Mouse (Mus musculus): ENCODE measurements around the gene Fam71f1. TPM values are rescaled to one million over a fixed set of nuclear protein-coding genes. Genes with fewer than 3 reads are reported as not detected.

Gene Fam71f1
- polyA plus RNA-seq, 1 experiment from 2014 or later: 0.10 TPM

GRCm38 (mm10) chr6:29347665-29348370 is 28.9 kb downstream of the Fam71f1 start, which contains the start of gene Calu:
Gene Calu (plus strand): TSS chr6:29348069.
- Histone ChIP-seq H3K27ac (ENCODE audit: low read depth, low read length) (peak within 1 kb of the TSS; percentile 94), H3K9ac (ENCODE audit: low read depth, low read length) (peak within 1 kb of the TSS; percentile 98), H3K9me3 (replicated peaks; ENCODE audit: control insufficient read depth, low read length) (no peaks in the 10 kb centered on the region), H3K27me3 (ENCODE audit: control insufficient read depth, insufficient read depth, low read length) (no peaks in the 10 kb centered on the region), H3K4me3 (ENCODE audit: low read depth, low read length) (peak within 1 kb of the TSS; percentile 99), H3K36me3 (ENCODE audit: control insufficient read depth, insufficient read depth, low read length) (no peaks in the 10 kb centered on the region), H3K4me2 (peak within 1 kb of the TSS; percentile 73), H3K4me1 (ENCODE audit: control insufficient read depth, insufficient read depth, low read length) (peaks cover 19% of the 10 kb centered on the region)
- peak; percentile 99 for ATAC-seq (replicated peaks; ENCODE audit: insufficient number of reproducible peaks, low FRiP score, low TSS enrichment)
- WGBS (ENCODE audit: insufficient replicate concordance): under 1% methylated on average over 52 of the region's 55 CpGs

GRCm38 (mm10) chr6:29348371-29348724 is 29.4 kb downstream of the Fam71f1 start:
- Histone ChIP-seq H3K9me3 (replicated peaks; ENCODE audit: control insufficient read depth, low read length) (no peaks in the 10 kb centered on the region), H3K4me3 (ENCODE audit: low read depth, low read length) (peak overlapping the region; percentile 99), H3K4me1 (ENCODE audit: control insufficient read depth, insufficient read depth, low read length) (peaks cover 23% of the 10 kb centered on the region), H3K27ac (ENCODE audit: low read depth, low read length) (peak overlapping the region; percentile 77), H3K27me3 (ENCODE audit: control insufficient read depth, insufficient read depth, low read length) (no peaks in the 10 kb centered on the region), H3K36me3 (ENCODE audit: control insufficient read depth, insufficient read depth, low read length) (no peaks in the 10 kb centered on the region), H3K9ac (ENCODE audit: low read depth, low read length) (peak overlapping the region; percentile 98), H3K4me2 (peak overlapping the region; percentile 73)
- under 1% methylated on average over 15 of the region's 15 CpGs for WGBS (ENCODE audit: insufficient replicate concordance)
- ATAC-seq (replicated peaks; ENCODE audit: insufficient number of reproducible peaks, low FRiP score, low TSS enrichment): 0 out of 2 replicates have a peak, but pooled peaks have one; percentile 1

DNA sequence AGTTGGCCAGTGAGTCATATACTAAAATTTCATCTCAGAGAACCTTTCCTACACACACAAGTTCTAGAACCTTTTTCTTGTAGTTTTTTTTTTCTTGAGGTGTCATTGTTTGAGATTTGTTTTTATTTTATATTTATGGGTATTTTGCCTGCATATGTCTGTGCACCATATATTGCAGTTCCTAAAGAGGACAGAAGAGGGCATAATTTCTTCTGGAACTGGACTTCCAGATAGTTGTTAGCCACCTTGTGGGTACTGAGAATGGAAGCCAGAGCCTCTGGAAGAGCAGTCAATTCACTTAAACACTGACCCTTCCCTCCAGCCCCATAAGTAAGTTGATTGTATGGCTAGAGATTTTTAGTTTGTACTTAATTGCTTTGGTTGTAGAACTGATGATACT is 32.7 kb downstream of the Fam71f1 start:
- peaks cover 33% of the 10 kb centered on the region for H3K4me1 ChIP-seq (ENCODE audit: control insufficient read depth, insufficient read depth, low read length)

DNA sequence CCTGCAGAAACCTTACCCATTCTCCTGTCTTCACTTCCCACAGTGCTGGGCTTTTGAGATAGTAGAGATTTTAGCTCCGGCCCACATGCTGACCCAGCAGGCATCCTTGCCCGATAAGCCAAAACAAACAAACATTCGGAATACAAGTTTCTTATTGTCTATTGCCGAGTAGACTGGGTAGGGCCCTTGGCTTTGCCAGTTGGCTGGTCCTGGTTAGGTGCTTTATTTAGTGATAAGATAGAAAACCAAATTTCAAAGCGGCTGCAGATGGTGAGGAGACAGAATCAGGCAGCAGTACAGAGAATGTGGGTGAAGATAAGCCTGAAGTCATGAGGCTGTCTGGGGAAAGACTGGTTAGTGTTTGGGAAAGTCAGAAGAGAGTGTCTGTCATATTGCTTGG is 33.9 kb downstream of the Fam71f1 start:
- 0 out of 2 replicates have a peak, but pooled peaks cover 5% of the 10 kb centered on the region for H3K36me3 ChIP-seq (ENCODE audit: control insufficient read depth, insufficient read depth, low read length)
- peaks cover 28% of the 10 kb centered on the region for H3K4me1 ChIP-seq (ENCODE audit: control insufficient read depth, insufficient read depth, low read length)
- H3K4me3 ChIP-seq (ENCODE audit: low read depth, low read length): no peak overlapping the region
- peak overlapping the region; percentile 54 for H3K4me2 ChIP-seq
- H3K27me3 ChIP-seq (ENCODE audit: control insufficient read depth, insufficient read depth, low read length): no peaks in the 10 kb centered on the region
- H3K9me3 ChIP-seq (replicated peaks; ENCODE audit: control insufficient read depth, low read length): no peaks in the 10 kb centered on the region
- no peak overlapping the region for H3K9ac ChIP-seq (ENCODE audit: low read depth, low read length)
- H3K27ac ChIP-seq (ENCODE audit: low read depth, low read length): peak overlapping the region; percentile 41; the same call in 1 of the 2 replicates
- ATAC-seq (replicated peaks; ENCODE audit: insufficient number of reproducible peaks, low FRiP score, low TSS enrichment): no peak; the same call in 1 of the 2 replicates
- WGBS (ENCODE audit: insufficient replicate concordance): 10% methylated on average over 5 of the region's 5 CpGs

More for the DNA sequence above, 32.7 kb downstream of the Fam71f1 start:
- Histone ChIP-seq H3K4me3 (ENCODE audit: low read depth, low read length) (no peak overlapping the region), H3K27ac (ENCODE audit: low read depth, low read length) (no peak overlapping the region), H3K9me3 (replicated peaks; ENCODE audit: control insufficient read depth, low read length) (no peaks in the 10 kb centered on the region), H3K9ac (ENCODE audit: low read depth, low read length) (no peak overlapping the region), H3K27me3 (ENCODE audit: control insufficient read depth, insufficient read depth, low read length) (no peaks in the 10 kb centered on the region), H3K36me3 (ENCODE audit: control insufficient read depth, insufficient read depth, low read length) (0 out of 2 replicates have a peak, but pooled peaks cover 3% of the 10 kb centered on the region), H3K4me2 (no peak overlapping the region)
- no peak for ATAC-seq (replicated peaks; ENCODE audit: insufficient number of reproducible peaks, low FRiP score, low TSS enrichment)

GRCm38 (mm10) chr6:29359386-29359785 is 40.4 kb downstream of the Fam71f1 start:
- H3K4me1 ChIP-seq (ENCODE audit: control insufficient read depth, insufficient read depth, low read length): peaks cover 7% of the 10 kb centered on the region; the same call in 1 of the 2 replicates
- H3K4me2 ChIP-seq: no peak overlapping the region
- H3K36me3 ChIP-seq (ENCODE audit: control insufficient read depth, insufficient read depth, low read length): peaks cover 9% of the 10 kb centered on the region; the same call in 1 of the 2 replicates
- H3K27ac ChIP-seq (ENCODE audit: low read depth, low read length): no peak overlapping the region
- 91% methylated on average over 3 of the region's 3 CpGs for WGBS (ENCODE audit: insufficient replicate concordance)
- no peak overlapping the region for H3K4me3 ChIP-seq (ENCODE audit: low read depth, low read length)
- no peak for ATAC-seq (replicated peaks; ENCODE audit: insufficient number of reproducible peaks, low FRiP score, low TSS enrichment)
- H3K27me3 ChIP-seq (ENCODE audit: control insufficient read depth, insufficient read depth, low read length): no peaks in the 10 kb centered on the region
- no peaks in the 10 kb centered on the region for H3K9me3 ChIP-seq (replicated peaks; ENCODE audit: control insufficient read depth, low read length)
- no peak overlapping the region for H3K9ac ChIP-seq (ENCODE audit: low read depth, low read length)

DNA sequence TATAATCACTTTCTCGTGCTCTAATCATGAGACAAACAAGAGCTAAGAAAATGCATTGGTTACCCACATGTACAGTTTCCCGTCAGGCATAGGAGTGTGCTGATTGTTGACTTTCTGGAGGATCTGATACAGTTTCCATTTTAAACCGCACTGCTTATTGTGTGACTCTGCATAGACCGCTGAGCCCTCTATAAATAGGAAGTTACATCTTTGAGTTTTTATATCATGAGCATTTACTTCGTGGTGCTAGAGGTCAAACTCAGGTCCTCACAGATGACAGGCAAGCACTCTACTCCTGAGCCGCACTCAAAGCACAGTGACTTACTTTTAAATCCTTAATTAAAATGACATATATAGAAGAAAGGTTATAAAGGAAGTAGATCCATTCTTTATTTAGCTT is 41.3 kb downstream of the Fam71f1 start:
- Histone ChIP-seq H3K27me3 (ENCODE audit: control insufficient read depth, insufficient read depth, low read length) (no peaks in the 10 kb centered on the region), H3K27ac (ENCODE audit: low read depth, low read length) (0 out of 2 replicates have a peak overlapping the region, but pooled peaks have one; percentile 17), H3K9ac (ENCODE audit: low read depth, low read length) (no peak overlapping the region), H3K4me3 (ENCODE audit: low read depth, low read length) (no peak overlapping the region), H3K9me3 (replicated peaks; ENCODE audit: control insufficient read depth, low read length) (no peaks in the 10 kb centered on the region), H3K4me1 (ENCODE audit: control insufficient read depth, insufficient read depth, low read length) (peaks cover 5% of the 10 kb centered on the region; the same call in 1 of the 2 replicates), H3K36me3 (ENCODE audit: control insufficient read depth, insufficient read depth, low read length) (peaks cover 9% of the 10 kb centered on the region; the same call in 1 of the 2 replicates), H3K4me2 (no peak overlapping the region)
- no peak for ATAC-seq (replicated peaks; ENCODE audit: insufficient number of reproducible peaks, low FRiP score, low TSS enrichment)
- 67% methylated on average over 6 of the region's 6 CpGs for WGBS (ENCODE audit: insufficient replicate concordance)

GRCm38 (mm10) chr6:29362246-29363128 is 43.5 kb downstream of the Fam71f1 start:
- H3K27ac ChIP-seq (ENCODE audit: low read depth, low read length): no peak overlapping the region
- no peaks in the 10 kb centered on the region for H3K4me1 ChIP-seq (ENCODE audit: control insufficient read depth, insufficient read depth, low read length)
- H3K9ac ChIP-seq (ENCODE audit: low read depth, low read length): no peak overlapping the region
- whole genome bisulfite sequencing (ENCODE audit: insufficient replicate concordance): 79% methylated on average over 7 of the region's 7 CpGs
- no peak overlapping the region for H3K4me2 ChIP-seq
- no peak overlapping the region for H3K4me3 ChIP-seq (ENCODE audit: low read depth, low read length)
- H3K36me3 ChIP-seq (ENCODE audit: control insufficient read depth, insufficient read depth, low read length): peaks cover 15% of the 10 kb centered on the region
- no peak for ATAC-seq (replicated peaks; ENCODE audit: insufficient number of reproducible peaks, low FRiP score, low TSS enrichment)
- H3K9me3 ChIP-seq (replicated peaks; ENCODE audit: control insufficient read depth, low read length): no peaks in the 10 kb centered on the region
- no peaks in the 10 kb centered on the region for H3K27me3 ChIP-seq (ENCODE audit: control insufficient read depth, insufficient read depth, low read length)

DNA sequence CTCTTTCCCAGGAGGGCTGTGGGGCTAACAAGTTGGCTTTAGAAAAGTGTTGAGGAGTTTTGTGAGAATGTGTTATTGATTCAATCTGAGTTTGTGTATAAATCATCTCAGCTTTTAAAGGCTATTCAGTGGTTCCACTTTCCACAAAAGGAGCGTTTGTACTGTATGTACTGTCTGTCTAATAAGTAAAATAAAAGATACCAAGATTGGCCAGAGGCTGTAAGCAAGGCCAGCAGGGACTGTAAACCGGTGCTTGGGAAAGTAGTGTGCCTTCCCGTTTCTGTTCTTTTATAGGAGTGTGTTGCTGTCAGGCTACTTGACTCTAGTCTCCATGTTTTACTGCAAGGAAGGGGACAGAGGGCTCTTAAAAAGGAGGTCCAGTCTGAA is 44.2 kb downstream of the Fam71f1 start:
- no peaks in the 10 kb centered on the region for H3K4me1 ChIP-seq (ENCODE audit: control insufficient read depth, insufficient read depth, low read length)
- no peak for ATAC-seq (replicated peaks; ENCODE audit: insufficient number of reproducible peaks, low FRiP score, low TSS enrichment)
- peaks cover 16% of the 10 kb centered on the region for H3K36me3 ChIP-seq (ENCODE audit: control insufficient read depth, insufficient read depth, low read length)
- H3K4me2 ChIP-seq: no peak overlapping the region
- no peaks in the 10 kb centered on the region for H3K9me3 ChIP-seq (replicated peaks; ENCODE audit: control insufficient read depth, low read length)
- H3K4me3 ChIP-seq (ENCODE audit: low read depth, low read length): no peak overlapping the region
- no peaks in the 10 kb centered on the region for H3K27me3 ChIP-seq (ENCODE audit: control insufficient read depth, insufficient read depth, low read length)
- 86% methylated on average over 3 of the region's 3 CpGs for WGBS (ENCODE audit: insufficient replicate concordance)
- no peak overlapping the region for H3K27ac ChIP-seq (ENCODE audit: low read depth, low read length)
- H3K9ac ChIP-seq (ENCODE audit: low read depth, low read length): no peak overlapping the region

Measured in heart, embryonic 11.5 days (tissue).